ENCODE assay signal across 32 mouse cellular contexts in the genomic region with DNA sequence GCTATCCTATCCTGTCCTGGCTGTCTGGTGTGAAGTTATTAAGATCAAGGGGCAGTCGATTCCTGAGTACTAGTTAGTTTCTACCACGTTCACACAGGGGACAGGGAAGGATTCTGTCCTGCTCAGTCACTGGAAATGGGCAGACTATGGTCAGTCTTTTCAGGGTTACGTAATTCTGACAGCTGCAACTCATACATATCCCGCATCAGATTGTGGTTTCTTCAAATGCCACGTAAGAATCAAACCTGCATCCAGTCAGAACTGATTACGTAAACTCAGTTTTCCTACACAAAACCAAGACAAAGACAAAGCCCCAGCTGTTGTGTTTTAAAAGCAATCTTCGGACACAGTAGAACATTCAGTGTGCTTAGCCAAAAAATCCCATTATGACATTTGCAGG. TPM values are rescaled to one million over a fixed set of nuclear protein-coding genes. Genes with fewer than 3 reads are reported as not detected.
"Had no signal": no experiment of that assay in that cellular context is flagged by ENCODE, and none has a peak within 500 bp of the region (broad histone marks: within the 10 kb centered on the region; RNA-seq: fewer than 3 reads in every experiment).

No protein-coding gene starts in this region.

- H3K4me2 ChIP-seq: heart, embryonic 12.5 days; hindbrain, embryonic 13.5 days; hindbrain, embryonic 15.5 days; kidney, embryonic 15.5 days; limb, embryonic 12.5 days; liver, embryonic 11.5 days; liver, embryonic 13.5 days; liver, embryonic 15.5 days had no signal

- H3K4me3 ChIP-seq: gastrocnemius, adult 2 months; heart, embryonic 10.5 days; heart, embryonic 12.5 days; hindbrain, embryonic 13.5 days; hindbrain, embryonic 15.5 days; kidney, embryonic 15.5 days; limb, embryonic 12.5 days; liver, embryonic 13.5 days; liver, embryonic 15.5 days had no signal

- DNase-seq: gastrocnemius, adult 2 months; gastrocnemius, postnatal 10 days; gastrocnemius, postnatal 25 days; heart, adult 18-20 months; heart, postnatal 14 days; heart, postnatal 36 days; kidney, adult 18-20 months; kidney, adult 8-10 months; kidney, postnatal 14 days; kidney, postnatal 36 days; layer of hippocampus, postnatal 36 days; left cerebral cortex, postnatal 4 days; liver; liver, embryonic 13.5 days; liver, postnatal 0 days had no signal

- ATAC-seq: hindbrain, postnatal 0 days; intestine, embryonic 16.5 days; liver, postnatal 0 days had no signal

- H3K9ac ChIP-seq: heart, embryonic 12.5 days; hindbrain, embryonic 13.5 days; hindbrain, embryonic 15.5 days; kidney, embryonic 15.5 days; limb, embryonic 12.5 days; liver, embryonic 13.5 days; liver, embryonic 15.5 days; liver, postnatal 0 days had no signal

- H3K4me1 ChIP-seq: heart, embryonic 10.5 days; hindbrain, embryonic 13.5 days; hindbrain, embryonic 15.5 days; kidney, embryonic 15.5 days; limb, embryonic 12.5 days had no signal

- H3K9me3 ChIP-seq: heart, embryonic 10.5 days; heart, embryonic 12.5 days; hindbrain, embryonic 13.5 days; hindbrain, embryonic 15.5 days; kidney, embryonic 15.5 days; limb, embryonic 12.5 days; liver, embryonic 13.5 days; liver, embryonic 15.5 days had no signal

- H3K27me3 ChIP-seq: heart, embryonic 12.5 days; hindbrain, embryonic 13.5 days; hindbrain, embryonic 15.5 days; kidney, embryonic 15.5 days; limb, embryonic 12.5 days; liver, embryonic 13.5 days; liver, embryonic 15.5 days had no signal

- H3K27ac ChIP-seq: gastrocnemius, adult 2 months; heart, embryonic 10.5 days; hindbrain, embryonic 13.5 days; hindbrain, embryonic 15.5 days; hindbrain, postnatal 0 days; kidney, embryonic 15.5 days; kidney, postnatal 0 days; limb, embryonic 12.5 days; liver, embryonic 13.5 days; liver, embryonic 15.5 days had no signal

RNA-seq across cellular contexts. Expression of a gene that starts 12.0 kb away (rescaled TPM):
- total RNA-seq: gastrocnemius, postnatal 25 days had no signal

RNA-seq across cellular contexts. Expression of a gene that starts 19.9 kb away (rescaled TPM):
- total RNA-seq: gastrocnemius, adult 2 months; heart, adult 18-20 months; heart, adult 8-10 months; heart, postnatal 14 days; heart, postnatal 36 days; hematopoietic stem cell, adult 5-6 weeks had no signal
- polyA plus RNA-seq: heart, embryonic 10.5 days; heart, embryonic 12.5 days; heart, embryonic 14.5 days; heart, embryonic 16.5 days; hindbrain, embryonic 11.5 days; large intestine, adult 2 months; limb, embryonic 12.5 days; liver, embryonic 11.5 days; liver, embryonic 13.5 days; liver, embryonic 15.5 days; liver, postnatal 0 days had no signal
